Mouse (Mus musculus) heart, embryonic 11.5 days (tissue): ENCODE data around the gene Prkci. TPM values are rescaled to one million over a fixed set of nuclear protein-coding genes. Genes with fewer than 3 reads are reported as not detected.

ENCODE experiments used
- ATAC-seq: fragments of 200-750 bp; cut with Nextera tagmentation; replicated peaks from 2 replicates; pipeline ENCODE4 v1.8.0; 2017; ENCODE audit warnings: moderate library complexity; ENCODE audit not compliant: insufficient number of reproducible peaks, low FRiP score, low TSS enrichment
- H3K27ac ChIP-seq: fragments of 300-500 bp; sonication (generic); 2 replicates; pipeline ENCODE4 v1.5.1; 2014; ENCODE audit warnings: mild to moderate bottlenecking, low read depth, low read length
- H3K27me3 ChIP-seq: fragments of 300-500 bp; sonication (generic); 2 replicates; pipeline ENCODE4 v1.6.1; 2014; ENCODE audit warnings: mild to moderate bottlenecking, low read length, mixed read lengths; ENCODE audit not compliant: control insufficient read depth, insufficient read depth
- H3K36me3 ChIP-seq: fragments of 300-500 bp; sonication (generic); 2 replicates; pipeline ENCODE4 v1.6.1; 2014; ENCODE audit warnings: mild to moderate bottlenecking, low read length, moderate library complexity, mixed read lengths; ENCODE audit not compliant: control insufficient read depth, insufficient read depth
- H3K4me1 ChIP-seq: fragments of 300-500 bp; sonication (generic); 2 replicates; pipeline ENCODE4 v1.6.1; 2014; ENCODE audit warnings: low read length; ENCODE audit not compliant: control insufficient read depth, insufficient read depth
- H3K4me2 ChIP-seq: fragments of 300-500 bp; sonication (generic); 2 replicates; pipeline ENCODE4 v1.6.1; 2014; ENCODE audit warnings: mild to moderate bottlenecking, moderate library complexity
- H3K4me3 ChIP-seq: fragments of 300-500 bp; sonication (generic); 2 replicates; pipeline ENCODE4 v1.5.1; 2014; ENCODE audit warnings: low read depth, low read length
- H3K9ac ChIP-seq: fragments of 300-500 bp; sonication (generic); 2 replicates; pipeline ENCODE4 v1.6.1; 2014; ENCODE audit warnings: mild to moderate bottlenecking, low read depth, low read length, moderate library complexity
- H3K9me3 ChIP-seq: fragments of 300-500 bp; sonication (generic); replicated peaks from 2 replicates; pipeline ENCODE4 v1.6.1; 2016; ENCODE audit warnings: low read length; ENCODE audit not compliant: control insufficient read depth
- WGBS: fragments of 180-500 bp; shearing (Covaris S2); extraction: QIAGEN DNeasy Blood & Tissue Kit; methylation state at CpG from one replicate; pipeline ENCODE4 v1.1.7; 2014; ENCODE audit not compliant: insufficient replicate concordance; 5-methylcytosine and 5-hydroxymethylcytosine counted together
- polyA plus RNA-seq: library from polyadenylated mRNA; unstranded; fragments of >200 nt; fragmentation: Nextera tagmentation; extraction: Ambion mirVana; gene quantifications from 2 replicates; pipeline ENCODE4 v1.2.1, GENCODE M21; 2014

The Prkci gene
- polyA plus RNA-seq, 1 experiment from 2014 or later = 20.6 TPM

GRCm38 (mm10) chr3:31001048-31001676 lies 5.6 kb downstream of the Prkci start:
- Histone ChIP-seq H3K9ac (no peak overlapping the region), H3K27me3 (no peaks in the 10 kb centered on the region), H3K27ac (no peak overlapping the region), H3K4me3 (no peak overlapping the region), H3K36me3 (no peaks in the 10 kb centered on the region), H3K9me3 (no peaks in the 10 kb centered on the region), H3K4me2 (no peak overlapping the region), H3K4me1 (peaks cover 11% of the 10 kb centered on the region)
- WGBS = 55% methylated on average over 3 of the region's 3 CpGs
- no peak for ATAC-seq

DNA sequence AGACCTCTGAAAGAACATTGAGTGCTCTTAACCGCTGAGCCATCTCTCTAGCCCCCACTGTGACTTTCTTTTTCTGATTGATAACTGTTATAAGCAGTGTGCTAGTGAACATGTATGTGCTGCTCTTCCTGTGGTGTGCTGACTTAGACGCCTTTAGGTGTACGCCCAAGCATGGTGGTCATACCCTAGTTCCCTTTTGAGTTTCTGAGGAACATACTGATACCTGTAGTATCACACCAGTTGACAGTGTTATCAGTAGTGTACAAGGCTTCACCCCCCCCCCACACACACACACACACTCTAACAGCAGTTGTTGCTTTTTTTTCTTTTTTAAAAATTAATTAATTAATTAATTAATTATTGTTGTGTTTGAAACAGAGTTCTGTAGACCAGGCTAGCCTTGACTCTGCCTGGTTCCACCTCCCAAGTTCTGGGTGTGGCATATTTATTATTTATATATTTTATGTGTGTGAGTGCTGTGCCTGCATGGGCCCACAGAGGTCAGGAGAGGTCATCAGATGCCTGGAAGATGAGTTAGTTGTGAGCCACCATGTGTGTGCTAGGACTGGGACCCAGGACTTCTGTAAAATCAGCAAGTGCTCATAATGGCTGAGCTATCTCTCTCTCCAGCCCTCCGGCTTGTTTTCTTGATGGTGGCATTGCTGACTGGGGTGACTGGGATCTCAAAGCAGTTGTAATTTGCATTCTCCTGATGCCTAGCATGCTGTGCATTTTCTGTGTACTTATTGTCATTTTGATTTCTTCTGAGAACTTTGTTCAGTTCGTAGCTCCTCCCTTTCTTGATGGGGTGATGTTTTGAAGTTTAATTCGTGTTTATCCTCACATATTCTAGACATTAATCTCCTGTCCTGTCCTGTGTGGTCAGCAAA lies 9.0 kb downstream of the Prkci start:
- H3K27ac ChIP-seq = no peak overlapping the region
- H3K4me2 ChIP-seq = no peak overlapping the region
- no peaks in the 10 kb centered on the region for H3K27me3 ChIP-seq
- H3K4me3 ChIP-seq = no peak overlapping the region
- WGBS = 81% methylated on average over 6 of the region's 6 CpGs
- ATAC-seq = no peak
- peaks cover 5% of the 10 kb centered on the region; the same call in 1 of the 2 replicates for H3K4me1 ChIP-seq
- H3K9ac ChIP-seq = no peak overlapping the region
- no peaks in the 10 kb centered on the region for H3K9me3 ChIP-seq
- no peaks in the 10 kb centered on the region for H3K36me3 ChIP-seq

DNA sequence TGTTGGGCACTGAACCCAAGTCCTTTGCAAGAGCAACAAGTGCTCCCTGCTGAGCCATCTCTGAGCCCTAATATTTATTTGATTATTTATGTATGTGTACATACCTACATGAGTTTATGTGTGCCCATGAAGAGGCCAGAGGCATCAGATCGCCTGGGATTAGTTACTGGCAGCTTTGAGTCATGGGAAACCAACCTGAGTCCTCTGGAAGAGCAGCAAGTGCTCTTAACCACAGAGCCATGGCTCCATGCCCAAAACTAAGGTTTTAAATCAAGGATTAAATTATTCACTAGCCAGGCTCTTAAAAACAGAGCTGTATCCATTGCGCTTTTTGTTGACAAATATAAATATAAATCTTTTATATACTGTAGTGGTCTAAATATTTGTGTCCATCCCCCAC lies 18.8 kb downstream of the Prkci start:
- peaks cover 10% of the 10 kb centered on the region; the same call in 1 of the 2 replicates for H3K4me1 ChIP-seq
- H3K4me3 ChIP-seq = no peak overlapping the region
- no peaks in the 10 kb centered on the region for H3K9me3 ChIP-seq
- H3K4me2 ChIP-seq = no peak overlapping the region
- H3K9ac ChIP-seq = no peak overlapping the region
- H3K27me3 ChIP-seq = no peaks in the 10 kb centered on the region
- no peaks in the 10 kb centered on the region for H3K36me3 ChIP-seq
- no peak overlapping the region for H3K27ac ChIP-seq
- ATAC-seq = no peak
- WGBS = 84% methylated on average over 2 of the region's 2 CpGs

- H3K27ac ChIP-seq = no peak overlapping the region
These were observed 20.3 kb downstream of the Prkci start for GRCm38 (mm10) chr3:31015682-31016443.

GRCm38 (mm10) chr3:31016594-31017196 lies 21.1 kb downstream of the Prkci start:
- H3K4me3 ChIP-seq = no peak overlapping the region
- no peak for ATAC-seq
- peaks cover 10% of the 10 kb centered on the region; the same call in 1 of the 2 replicates for H3K4me1 ChIP-seq
- H3K27ac ChIP-seq = no peak overlapping the region
- H3K4me2 ChIP-seq = no peak overlapping the region
- WGBS = 53% methylated on average over 9 of the region's 9 CpGs
- no peaks in the 10 kb centered on the region for H3K9me3 ChIP-seq
- no peaks in the 10 kb centered on the region for H3K27me3 ChIP-seq
- H3K36me3 ChIP-seq = no peaks in the 10 kb centered on the region
- H3K9ac ChIP-seq = no peak overlapping the region

More at GRCm38 (mm10) chr3:31015682-31016443, 20.3 kb downstream of the Prkci start:
- Histone ChIP-seq H3K36me3 (no peaks in the 10 kb centered on the region), H3K9ac (no peak overlapping the region), H3K27me3 (no peaks in the 10 kb centered on the region), H3K4me2 (no peak overlapping the region), H3K9me3 (no peaks in the 10 kb centered on the region), H3K4me3 (no peak overlapping the region), H3K4me1 (peaks cover 10% of the 10 kb centered on the region; the same call in 1 of the 2 replicates)
- WGBS = 74% methylated on average over 10 of the region's 10 CpGs
- no peak for ATAC-seq

- no peaks in the 10 kb centered on the region for H3K36me3 ChIP-seq
- ATAC-seq = no peak
- no peaks in the 10 kb centered on the region for H3K27me3 ChIP-seq
- H3K9ac ChIP-seq = no peak overlapping the region
- peaks cover 10% of the 10 kb centered on the region for H3K4me1 ChIP-seq
- WGBS = 71% methylated on average over 4 of the region's 4 CpGs
- H3K27ac ChIP-seq = no peak overlapping the region
- no peak overlapping the region for H3K4me3 ChIP-seq
- H3K9me3 ChIP-seq = no peaks in the 10 kb centered on the region
- no peak overlapping the region for H3K4me2 ChIP-seq
These were observed 22.1 kb downstream of the Prkci start for GRCm38 (mm10) chr3:31017652-31018051.

DNA sequence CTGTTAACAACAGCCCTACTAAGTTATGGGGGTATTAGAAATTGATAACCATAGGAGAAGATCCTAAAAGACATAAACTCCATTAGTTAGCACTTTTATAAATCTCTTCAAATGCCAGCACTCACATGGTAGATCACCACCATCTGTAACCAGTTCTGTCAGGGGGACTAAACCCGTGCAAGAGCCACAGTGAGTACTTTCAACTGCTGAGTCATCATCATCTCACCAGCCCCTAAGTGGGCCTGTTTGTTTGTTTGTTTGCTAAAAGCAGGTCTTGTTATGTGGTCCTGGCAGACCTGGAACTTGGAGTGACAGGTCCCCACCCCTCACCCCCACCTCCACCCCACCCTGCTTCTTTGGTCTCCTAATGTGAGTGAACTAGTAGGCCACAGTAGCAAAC lies 23.7 kb downstream of the Prkci start:
- no peak overlapping the region for H3K4me2 ChIP-seq
- peaks cover 19% of the 10 kb centered on the region for H3K4me1 ChIP-seq
- H3K27ac ChIP-seq = no peak overlapping the region
- H3K9me3 ChIP-seq = no peaks in the 10 kb centered on the region
- no peak overlapping the region for H3K4me3 ChIP-seq
- ATAC-seq = no peak
- H3K27me3 ChIP-seq = no peaks in the 10 kb centered on the region
- 74% methylated on average over 1 of the region's 1 CpGs for WGBS
- H3K9ac ChIP-seq = no peak overlapping the region
- no peaks in the 10 kb centered on the region for H3K36me3 ChIP-seq

- H3K36me3 ChIP-seq = no peaks in the 10 kb centered on the region
- no peak overlapping the region for H3K9ac ChIP-seq
- 93% methylated on average over 5 of the region's 5 CpGs for WGBS
- no peaks in the 10 kb centered on the region for H3K27me3 ChIP-seq
- H3K4me2 ChIP-seq = no peak overlapping the region
- no peak overlapping the region for H3K27ac ChIP-seq
- peaks cover 19% of the 10 kb centered on the region for H3K4me1 ChIP-seq
- no peaks in the 10 kb centered on the region for H3K9me3 ChIP-seq
- ATAC-seq = no peak
- H3K4me3 ChIP-seq = no peak overlapping the region
These were observed 24.4 kb downstream of the Prkci start for GRCm38 (mm10) chr3:31019793-31020447.
